Mouse (Mus musculus) right cerebral cortex, postnatal 14 days (tissue): ENCODE results near the gene Pole.

Experiments used
- DNase-seq: peaks from one replicate; pipeline ENCODE4 v3.0.0; 2022

Gene Pole

DNA sequence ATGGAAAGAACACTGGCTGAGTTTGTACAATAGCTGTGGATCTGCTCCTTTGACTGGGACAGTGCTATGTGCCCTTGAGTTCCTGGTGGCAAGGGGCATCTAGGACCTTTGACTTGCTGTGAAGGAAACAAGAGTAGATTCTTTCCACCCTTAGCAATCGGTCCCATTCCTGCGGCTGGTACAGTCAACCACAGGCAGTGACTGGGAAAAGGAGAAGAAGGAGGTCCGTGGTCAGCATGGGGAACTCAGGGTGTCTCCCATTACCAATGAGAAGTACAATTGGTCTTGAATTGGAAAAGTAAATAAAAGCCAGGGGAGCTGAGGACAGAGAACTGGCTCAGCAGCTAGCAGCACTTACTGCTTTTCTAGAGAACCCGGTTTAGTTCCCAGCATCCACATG is 59.4 kb downstream of the Pole start:
- DNase-seq = no peak

DNA sequence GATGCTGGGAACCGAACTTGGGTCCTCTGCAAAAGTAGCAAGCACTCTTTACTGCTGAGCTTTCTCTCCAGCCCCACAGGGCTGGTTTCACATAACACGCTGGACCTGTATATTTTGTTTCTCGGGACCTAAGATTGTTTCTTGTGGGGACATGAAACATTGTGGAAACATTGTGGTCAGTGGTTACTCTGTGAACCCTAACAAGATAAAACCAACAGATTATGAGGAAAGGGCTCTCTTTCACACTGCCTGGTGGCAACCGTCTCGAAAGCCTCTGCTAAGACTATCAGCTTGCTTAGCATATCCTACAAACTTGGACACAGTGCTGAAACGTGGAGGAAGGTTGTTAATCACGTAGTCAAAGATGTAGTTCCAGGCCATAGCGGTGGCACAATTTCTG is 60.9 kb downstream of the Pole start:
- no peak for DNase-seq

DNA sequence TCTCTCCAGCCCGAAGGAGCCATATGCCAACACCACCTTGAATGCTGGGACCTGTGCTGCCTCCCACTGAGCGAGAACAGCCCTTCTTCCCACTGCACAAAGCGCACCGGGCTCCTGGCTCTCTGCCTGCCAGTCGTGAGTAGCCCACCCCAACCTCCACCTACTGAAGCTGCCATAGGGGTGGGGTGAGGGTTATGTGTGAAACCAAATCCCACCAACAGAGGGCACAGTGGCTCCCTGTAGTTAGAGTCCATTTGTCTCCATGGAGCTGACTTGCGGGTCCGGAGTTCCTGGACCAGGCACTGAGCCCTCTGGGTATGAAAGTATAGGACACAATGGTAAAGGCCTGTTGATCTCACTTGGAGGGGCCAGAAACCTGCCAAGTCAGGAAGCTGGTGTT is 68.6 kb downstream of the Pole start:
- DNase-seq = no peak

DNA sequence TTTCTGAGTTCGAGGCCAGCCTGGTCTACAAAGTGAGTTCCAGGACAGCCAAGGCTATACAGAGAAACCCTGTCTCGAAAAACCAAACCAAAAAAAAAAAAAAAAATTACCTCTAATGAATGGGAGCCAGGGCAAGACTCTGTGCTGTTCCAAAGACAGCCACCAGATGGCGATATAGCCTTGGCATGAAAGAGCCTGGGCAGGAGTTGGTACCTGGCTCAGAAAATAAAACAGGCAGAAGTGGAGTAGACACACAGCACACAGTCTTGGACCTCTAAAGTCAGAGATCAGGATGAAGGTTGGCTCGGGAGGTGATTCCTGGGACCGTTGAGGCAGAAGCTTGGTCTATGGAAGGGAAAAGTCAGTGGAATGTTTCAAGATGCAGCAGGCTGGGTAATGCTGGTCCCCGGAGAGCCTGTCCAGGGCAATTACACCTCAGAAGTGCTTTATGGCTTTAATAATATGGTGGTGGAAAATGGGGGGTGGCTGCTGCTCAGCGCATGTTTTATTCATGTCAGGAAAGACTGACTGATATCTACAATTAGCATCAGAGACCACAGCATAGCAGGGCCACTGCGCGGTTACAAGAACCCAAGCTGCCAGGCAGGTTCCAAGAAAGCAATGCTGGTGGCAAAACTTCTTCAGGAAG is 71.5 kb downstream of the Pole start:
- DNase-seq = peak; percentile 87

DNA sequence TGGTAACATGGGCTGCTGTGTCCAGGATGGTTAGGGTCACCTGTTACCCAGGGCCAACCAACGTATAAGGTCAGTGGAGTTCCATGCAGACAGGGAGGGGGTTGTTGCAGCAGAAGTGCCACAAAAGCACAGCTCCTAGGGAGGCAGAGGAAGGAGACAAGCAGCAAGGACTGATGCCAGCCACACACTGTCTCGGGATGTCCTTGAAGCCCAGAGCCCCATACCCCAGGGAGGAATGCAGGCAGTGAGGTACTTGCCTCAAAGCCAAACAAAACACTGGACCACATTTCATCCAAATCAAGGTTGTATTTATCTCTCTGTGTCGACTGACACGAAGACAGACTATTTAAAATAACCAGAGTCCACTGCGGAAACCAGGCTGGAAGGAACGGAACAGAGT is 75.4 kb downstream of the Pole start:
- no peak for DNase-seq

DNA sequence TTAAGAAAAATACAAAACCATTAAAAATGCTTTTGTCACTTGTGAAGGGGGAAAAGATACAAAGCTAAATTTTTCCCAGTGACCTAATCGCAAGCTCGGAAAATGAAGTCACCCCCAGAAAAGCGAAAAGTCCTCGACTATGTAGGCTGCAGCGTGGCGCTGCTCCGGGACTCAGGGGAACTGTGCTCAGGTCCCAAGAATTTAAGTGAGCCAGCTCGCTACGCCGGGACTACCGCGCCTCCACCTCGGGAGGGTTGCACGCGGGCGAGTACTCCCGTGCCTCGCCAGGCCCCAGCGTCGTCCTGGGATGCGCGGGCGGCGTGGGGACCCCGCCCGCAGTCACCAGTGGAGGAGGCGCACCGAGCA is 76.7 kb downstream of the Pole start:
- no peak for DNase-seq

DNA sequence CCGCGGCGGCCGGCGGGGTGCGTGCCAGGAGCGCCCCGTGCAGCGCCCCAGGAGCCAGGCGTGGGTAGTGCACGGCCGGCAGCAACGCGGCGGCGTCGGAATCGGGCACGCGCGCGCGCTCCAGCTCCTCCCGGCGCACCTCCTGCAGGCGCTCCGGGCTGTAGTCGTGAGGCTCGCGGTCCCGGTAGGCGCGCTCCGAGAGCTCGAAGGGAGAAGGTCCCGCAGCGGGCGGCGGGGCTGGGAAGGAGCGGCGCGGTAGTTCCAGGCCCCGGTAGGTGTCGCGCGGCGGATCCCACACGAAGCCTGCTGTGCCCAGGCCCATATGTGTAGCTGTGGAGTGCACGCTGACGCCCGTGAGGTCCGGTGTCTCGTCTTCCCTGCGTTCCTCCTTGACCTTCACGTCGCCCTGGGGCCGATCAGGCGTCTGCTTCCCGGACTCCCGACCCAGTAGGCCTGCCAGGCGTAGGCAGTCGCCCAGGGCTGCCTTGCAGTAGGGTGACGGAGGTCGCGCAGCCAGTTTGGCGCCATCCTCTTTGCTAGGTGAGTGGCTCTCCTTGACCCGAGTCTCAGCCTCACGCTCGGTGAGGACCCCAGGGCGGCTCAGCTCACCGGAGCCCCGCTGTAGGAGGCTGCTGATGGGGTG is 77.2 kb downstream of the Pole start:
- DNase-seq = peak; percentile 81

DNA sequence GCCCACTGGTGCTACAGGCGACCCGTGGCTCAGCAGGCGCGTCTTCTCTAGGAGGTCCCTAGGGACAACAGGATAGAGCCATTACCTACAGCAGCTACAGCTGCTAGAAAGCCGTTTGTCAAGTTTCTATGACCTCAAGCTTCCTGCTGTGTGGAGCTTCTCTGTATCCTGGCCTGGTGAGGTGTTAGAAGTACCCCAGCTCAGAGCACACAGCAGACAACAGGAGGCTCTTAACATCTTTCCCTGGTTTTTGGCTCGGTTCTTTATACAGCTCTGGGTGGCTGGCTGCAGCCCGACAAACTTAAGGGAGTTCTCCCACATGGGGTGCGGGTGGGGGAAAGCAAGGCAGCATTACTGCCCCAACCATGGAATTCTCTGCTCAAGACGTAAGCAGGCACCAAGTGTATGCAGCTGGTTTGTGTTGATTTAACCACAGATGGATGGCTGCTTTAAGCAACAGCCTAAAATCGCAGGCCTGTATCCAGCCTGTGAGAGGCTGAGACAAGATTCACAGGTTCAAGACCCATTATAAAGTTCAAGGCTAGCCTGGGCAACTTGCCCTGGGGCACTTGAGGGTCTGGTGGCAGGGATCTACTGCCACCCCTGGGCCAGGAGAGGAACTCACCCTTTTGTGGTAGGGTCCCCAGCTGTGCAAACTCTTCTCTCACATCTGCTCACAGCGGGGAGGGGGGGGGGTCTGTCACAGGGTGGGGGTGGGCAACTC is 77.9 kb downstream of the Pole start:
- DNase-seq = no peak

DNA sequence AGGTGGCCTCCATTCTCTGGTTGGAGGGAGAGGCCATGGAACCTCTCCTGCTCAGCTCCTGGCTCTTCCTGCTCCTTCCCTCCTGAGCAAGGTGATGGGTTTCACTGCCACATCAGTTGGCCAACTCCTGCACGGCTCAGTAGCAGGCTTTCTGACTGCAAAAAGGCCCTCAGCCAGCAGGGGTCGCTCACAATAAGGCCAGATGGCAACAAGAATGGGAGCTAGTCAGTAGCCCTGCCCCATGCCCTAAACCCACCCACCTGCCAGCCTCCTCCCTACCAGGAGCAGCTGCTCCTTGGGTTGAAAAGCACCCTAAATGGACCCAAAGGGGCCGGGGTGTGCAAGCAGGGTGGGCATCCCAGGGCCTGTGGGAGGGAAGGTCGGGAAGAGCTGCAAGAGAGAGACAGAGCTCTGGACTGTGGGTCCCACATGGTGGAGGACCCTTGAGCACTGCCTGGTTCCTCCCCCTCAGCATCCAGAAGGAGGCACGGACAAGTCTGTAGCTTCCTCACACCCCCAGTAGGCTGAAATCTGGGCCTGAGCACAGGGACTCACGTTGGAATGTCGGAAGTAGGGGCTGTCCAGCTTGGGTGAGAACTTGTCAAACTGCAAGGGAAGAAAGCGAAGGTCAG is 90.8 kb downstream of the Pole start:
- peak; percentile 80 for DNase-seq

DNA sequence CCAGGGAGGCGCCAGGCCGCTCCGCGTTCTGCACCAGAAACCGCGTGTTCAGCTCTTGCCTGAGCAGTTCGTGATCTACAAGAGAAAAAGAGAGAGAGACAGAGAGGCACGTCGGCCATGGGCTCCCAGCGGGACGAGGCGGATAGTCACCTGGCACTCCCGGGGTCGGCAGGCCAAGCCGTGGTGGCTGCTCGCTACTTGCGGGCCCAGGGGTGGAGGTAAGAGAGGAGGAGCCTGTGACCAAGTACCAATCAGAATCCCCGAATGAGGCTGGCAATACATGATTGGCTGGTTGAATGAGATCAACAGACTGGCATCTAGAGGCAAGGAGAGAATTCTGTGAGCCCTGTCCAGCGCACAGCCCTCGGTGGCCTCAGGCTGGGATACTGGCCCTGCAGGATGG is 92.1 kb downstream of the Pole start:
- DNase-seq = no peak

DNA sequence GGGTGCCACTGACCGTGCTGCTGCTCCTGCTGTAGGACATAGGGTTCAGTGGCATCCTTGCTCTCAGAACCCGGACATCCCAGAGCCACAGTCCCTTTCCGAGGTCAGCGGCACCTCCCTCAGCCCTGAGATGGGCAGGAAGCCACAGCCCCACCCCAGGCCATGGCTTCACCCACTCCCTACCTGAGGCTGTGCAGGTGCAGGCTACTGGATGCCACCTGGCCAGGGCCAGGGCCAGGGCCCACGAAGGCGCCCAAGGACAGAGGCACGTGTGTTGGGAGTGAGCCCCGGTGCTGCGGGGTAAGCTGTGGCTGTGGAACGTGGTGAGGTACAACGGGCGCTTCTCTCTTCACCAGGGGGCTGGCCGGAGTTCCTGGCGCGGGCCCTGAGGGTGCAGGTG is 93.0 kb downstream of the Pole start:
- no peak for DNase-seq

DNA sequence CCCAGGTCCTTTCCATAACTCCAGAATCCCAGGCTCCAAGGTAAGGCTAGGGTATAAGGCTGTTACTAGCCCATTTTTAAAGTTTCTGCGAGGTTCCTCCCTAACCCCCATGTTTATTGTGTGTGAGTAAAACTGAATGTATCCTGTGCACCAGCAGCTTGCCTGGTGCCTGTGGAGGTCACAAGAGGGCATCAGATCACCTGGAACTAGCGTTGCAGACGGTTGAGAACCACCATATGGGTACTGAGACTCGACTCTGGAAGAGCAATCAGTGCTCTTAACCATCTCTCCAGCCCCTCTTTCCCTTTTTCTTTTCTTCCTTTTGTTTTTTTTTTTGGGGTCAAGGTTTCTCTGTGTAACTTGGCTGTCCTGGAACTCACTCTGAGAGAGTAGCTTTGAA is 93.7 kb downstream of the Pole start:
- no peak for DNase-seq

DNA sequence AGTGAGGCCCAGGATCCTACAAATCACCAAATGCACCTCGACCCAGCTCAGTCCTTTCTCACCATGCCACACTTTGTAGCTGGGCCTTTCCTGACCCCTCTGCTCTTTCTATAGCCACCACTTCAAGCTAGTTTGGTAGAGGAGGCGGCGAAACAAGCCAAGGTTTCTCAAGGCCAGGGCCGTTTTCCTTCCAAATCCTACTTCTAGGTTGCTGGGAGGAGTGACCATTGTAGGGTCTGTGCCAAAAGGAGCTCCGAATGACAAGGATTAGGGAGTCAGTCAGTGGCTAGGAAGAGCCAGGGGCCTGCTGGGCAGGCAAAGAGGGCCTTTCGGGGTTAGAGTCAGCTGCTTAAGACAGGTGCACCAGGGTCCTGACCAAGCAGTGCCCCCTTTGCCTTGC is 98.4 kb downstream of the Pole start:
- no peak for DNase-seq

DNA sequence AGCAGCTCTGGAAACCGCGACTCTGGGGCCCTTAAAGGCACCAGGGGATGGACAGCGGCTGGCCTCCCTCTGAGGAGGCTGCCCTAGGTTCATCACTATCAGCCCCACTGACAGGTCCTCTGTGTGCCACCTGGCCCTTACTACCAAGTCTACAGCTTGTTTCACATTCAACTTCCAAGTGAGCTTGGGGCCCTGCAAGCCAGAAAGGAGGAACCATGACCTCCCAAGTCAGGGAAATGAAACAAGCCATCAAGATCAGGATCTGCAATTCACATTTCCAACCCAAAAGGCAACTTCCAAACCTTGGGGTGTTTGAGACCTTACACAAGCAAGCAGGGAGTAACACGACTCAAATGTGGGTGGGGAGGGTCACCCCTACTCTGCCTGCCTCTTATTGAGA is 99.2 kb downstream of the Pole start:
- no peak for DNase-seq

DNA sequence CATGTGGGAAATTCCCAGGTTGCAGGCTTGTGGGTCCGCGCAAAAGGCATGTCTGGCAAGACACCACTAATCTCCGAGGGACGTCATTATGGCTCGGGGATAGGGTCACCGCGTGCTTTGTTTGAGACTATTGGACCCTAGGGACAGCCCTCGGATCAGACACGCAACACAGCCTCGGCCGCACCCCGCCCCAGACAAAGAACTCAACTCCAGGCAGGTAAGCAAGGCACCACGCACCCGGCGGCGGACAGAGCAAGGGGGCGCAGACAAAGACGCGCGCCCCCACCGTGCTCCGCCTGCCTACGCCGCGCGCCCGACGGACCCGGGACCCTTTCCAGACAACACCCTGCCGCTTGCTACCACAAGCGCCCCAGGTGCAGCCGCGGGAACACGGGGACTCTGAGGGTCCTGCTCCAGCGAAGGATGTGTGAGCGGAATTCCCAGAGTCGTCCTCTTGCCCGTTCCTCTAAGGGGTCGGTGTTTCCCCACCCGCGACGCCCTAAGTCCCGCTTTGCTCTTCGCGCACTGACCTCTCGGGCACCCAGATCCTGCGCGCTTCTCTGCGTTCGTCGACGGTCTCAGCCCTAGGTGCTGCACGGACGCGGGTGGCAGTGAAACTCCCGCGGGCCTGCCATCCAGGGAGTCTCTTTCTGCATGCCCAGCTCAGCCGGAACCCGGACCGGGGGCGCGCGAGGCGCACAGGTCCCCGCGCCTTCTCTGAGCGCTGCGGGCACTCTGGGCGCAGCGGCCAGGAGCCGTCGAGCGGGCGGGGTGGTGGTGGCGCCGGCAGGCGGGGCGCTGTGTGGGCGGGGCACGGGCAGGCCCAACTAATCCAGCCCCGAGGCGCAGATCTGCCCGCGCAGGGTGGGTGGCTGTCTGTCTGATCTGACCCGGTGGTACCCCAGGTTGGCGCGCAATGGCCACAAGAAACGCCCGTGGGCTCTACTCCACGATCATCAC is 100.5 kb downstream of the Pole start:
- peak; percentile 76 for DNase-seq
